ENCODE assay signal across 27 mouse cellular contexts in genomic region chr3:158330085-158330484, GRCm38 (mm10).
"Had no signal": no experiment of that assay in that cellular context is flagged by ENCODE, and none has a peak within 500 bp of the region (broad histone marks: within the 10 kb centered on the region; RNA-seq: fewer than 3 reads in every experiment).

No protein-coding gene starts in this region.

- H3K4me3 ChIP-seq: heart, adult 2 months; hindbrain, embryonic 10.5 days; hindbrain, embryonic 13.5 days; intestine, embryonic 15.5 days; layer of hippocampus, adult 2 months; left cerebral cortex, adult 2 months; limb, embryonic 10.5 days; limb, embryonic 12.5 days; liver, embryonic 13.5 days; liver, embryonic 15.5 days had no signal

- ATAC-seq: hindbrain, embryonic 16.5 days; inflammation-experienced regulatory T-cells, adult 6 months; intestine, embryonic 15.5 days; intestine, postnatal 0 days; liver, postnatal 0 days had no signal

- DNase-seq: gastrocnemius, postnatal 14 days; gastrocnemius, postnatal 36 days; heart, adult 11 months; heart, adult 2 months; heart, postnatal 10 days; heart, postnatal 4 days; kidney, adult 18-20 months; kidney, adult 8-10 months; kidney, postnatal 10 days; kidney, postnatal 25 days; kidney, postnatal 4 days; liver; liver, embryonic 13.5 days; liver, postnatal 0 days had no signal

- H3K27me3 ChIP-seq: hindbrain, embryonic 13.5 days; intestine, embryonic 15.5 days; limb, embryonic 12.5 days; liver, embryonic 13.5 days; liver, embryonic 15.5 days had no signal

- H3K9me3 ChIP-seq: hindbrain, embryonic 10.5 days; hindbrain, embryonic 13.5 days; intestine, embryonic 15.5 days; limb, embryonic 10.5 days; liver, embryonic 15.5 days had no signal

- H3K9ac ChIP-seq: hindbrain, embryonic 13.5 days; intestine, embryonic 15.5 days; limb, embryonic 12.5 days; liver, embryonic 13.5 days; liver, embryonic 15.5 days; liver, postnatal 0 days had no signal

- H3K27ac ChIP-seq: heart, adult 2 months; hindbrain, embryonic 10.5 days; hindbrain, embryonic 13.5 days; intestine, embryonic 15.5 days; left cerebral cortex, adult 2 months; limb, embryonic 10.5 days; limb, embryonic 12.5 days; liver, embryonic 13.5 days; liver, embryonic 15.5 days had no signal

- H3K4me1 ChIP-seq: hindbrain, embryonic 10.5 days; hindbrain, embryonic 13.5 days; intestine, embryonic 15.5 days; limb, embryonic 10.5 days; limb, embryonic 12.5 days; liver, embryonic 13.5 days; liver, embryonic 15.5 days had no signal

- H3K4me2 ChIP-seq: heart, embryonic 11.5 days; hindbrain, embryonic 13.5 days; intestine, embryonic 15.5 days; limb, embryonic 12.5 days; liver, embryonic 11.5 days; liver, embryonic 13.5 days; liver, embryonic 15.5 days had no signal

- H3K36me3 ChIP-seq: hindbrain, embryonic 10.5 days; hindbrain, embryonic 13.5 days; intestine, embryonic 15.5 days; limb, embryonic 10.5 days; limb, embryonic 12.5 days; liver, embryonic 13.5 days; liver, embryonic 15.5 days had no signal
